Mouse (Mus musculus) hindbrain, embryonic 16.5 days (tissue): ENCODE measurements around the gene Hist1h4i. TPM values are rescaled to one million over a fixed set of nuclear protein-coding genes. Genes with fewer than 3 reads are reported as not detected.
A peak's percentile ranks its signal among the peaks of the same experiment; 100 is the strongest.
"Not testable (repeated sequence)": the region's sequence is repeated elsewhere in the genome, so short reads cannot be mapped to it uniquely, and the experiment has no call there.

ENCODE experiments used
- ATAC-seq: fragments of 200-750 bp; cut with Nextera tagmentation; 2 replicates; pipeline ENCODE4 v1.8.0; 2017; ENCODE audit warnings: moderate TSS enrichment, moderate library complexity
- H3K27ac ChIP-seq: fragments of 300-500 bp; sonication (generic); 2 replicates; pipeline ENCODE4 v1.5.1; 2014; ENCODE audit warnings: low read depth, mild to moderate bottlenecking, control low read depth, low read length, moderate library complexity
- H3K27me3 ChIP-seq: fragments of 300-500 bp; sonication (generic); replicated peaks from 2 replicates; pipeline ENCODE4 v1.6.1; 2014; ENCODE audit warnings: low read length; ENCODE audit not compliant: control insufficient read depth, insufficient read depth
- H3K36me3 ChIP-seq: fragments of 300-500 bp; sonication (generic); 2 replicates; pipeline ENCODE4 v1.6.1; 2014; ENCODE audit warnings: mild to moderate bottlenecking, low read length, moderate library complexity, mixed read lengths; ENCODE audit not compliant: control insufficient read depth, insufficient read depth
- H3K4me1 ChIP-seq: fragments of 300-500 bp; sonication (generic); 2 replicates; pipeline ENCODE4 v1.6.1; 2014; ENCODE audit warnings: low read depth, low read length; ENCODE audit not compliant: control insufficient read depth, insufficient read depth
- H3K4me2 ChIP-seq: fragments of 300-500 bp; sonication (generic); 2 replicates; pipeline ENCODE4 v1.6.1; 2014; ENCODE audit warnings: mild to moderate bottlenecking, low read length, control low read depth, moderate library complexity
- H3K4me3 ChIP-seq: fragments of 300-500 bp; sonication (generic); 2 replicates; pipeline ENCODE4 v1.5.1; 2014; ENCODE audit warnings: mild to moderate bottlenecking, low read length, control low read depth, moderate library complexity
- H3K9ac ChIP-seq: fragments of 300-500 bp; sonication (generic); 2 replicates; pipeline ENCODE4 v1.6.1; 2014; ENCODE audit warnings: low read depth, mild to moderate bottlenecking, control low read depth, low read length, moderate library complexity
- H3K9me3 ChIP-seq: fragments of 300-500 bp; sonication (generic); 2 replicates; pipeline ENCODE4 v1.6.1; 2014; ENCODE audit warnings: mild to moderate bottlenecking, low read length, moderate library complexity; ENCODE audit not compliant: control insufficient read depth
- WGBS: fragments of 180-500 bp; shearing (Covaris S2); extraction: QIAGEN DNeasy Blood & Tissue Kit; methylation state at CpG from one replicate; pipeline ENCODE4 v1.1.7; 2014; 5-methylcytosine and 5-hydroxymethylcytosine counted together
- polyA plus RNA-seq: library from polyadenylated mRNA; unstranded; fragments of >200 nt; fragmentation: Nextera tagmentation; extraction: Ambion mirVana; gene quantifications from 2 replicates; pipeline ENCODE4 v1.2.1, GENCODE M21; 2015

The Hist1h4i gene
- polyA plus RNA-seq, 1 experiment from 2014 or later = 6.7 TPM

DNA sequence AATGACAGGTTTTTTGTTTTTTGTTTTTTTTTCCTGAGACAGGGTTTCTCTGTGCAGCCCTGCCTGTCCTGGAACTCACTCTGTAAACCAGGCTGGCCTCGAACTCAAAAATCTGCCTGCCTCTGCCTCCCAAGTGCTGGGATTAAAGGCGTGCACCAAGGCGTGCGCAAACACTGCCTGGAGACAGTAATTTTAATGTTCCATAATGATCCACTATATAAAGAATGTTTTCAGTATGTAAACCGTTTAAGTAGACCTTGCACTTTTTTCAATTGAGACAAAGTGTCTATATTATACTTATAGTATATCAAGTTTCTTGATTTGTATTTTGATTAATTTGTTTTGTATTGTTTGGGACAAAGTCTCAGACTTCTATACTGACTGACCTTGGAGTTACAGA is 1.8 kb downstream of the Hist1h4i start:
- Histone ChIP-seq H3K9me3 (no peaks in the 10 kb centered on the region), H3K27ac (no peak overlapping the region), H3K4me3 (no peak overlapping the region), H3K4me1 (peaks cover 27% of the 10 kb centered on the region), H3K4me2 (no peak overlapping the region), H3K36me3 (no peaks in the 10 kb centered on the region), H3K9ac (no peak overlapping the region), H3K27me3 (no peaks in the 10 kb centered on the region)
- no peak for ATAC-seq
- WGBS = 67% methylated on average over 5 of the region's 5 CpGs

DNA sequence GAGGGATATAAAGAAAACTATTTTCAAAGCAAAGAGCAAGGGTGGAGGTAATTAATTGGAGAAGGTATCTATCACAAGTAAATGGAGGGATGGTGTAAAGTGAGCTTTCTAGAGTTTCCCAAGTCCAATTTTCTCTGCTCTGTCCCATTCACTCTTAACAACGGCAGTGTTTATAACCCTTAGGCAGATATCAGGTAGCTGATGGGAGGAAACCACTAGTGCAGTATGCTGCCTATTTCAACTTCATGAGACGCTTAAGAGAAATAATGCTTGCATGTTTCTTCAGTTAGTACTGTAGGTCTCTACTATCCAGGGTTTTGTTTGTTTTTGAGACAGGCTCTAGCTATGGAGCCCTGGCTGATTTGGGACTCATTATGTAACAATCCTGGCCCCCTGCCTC is 3.7 kb downstream of the Hist1h4i start:
- Histone ChIP-seq H3K9ac (no peak overlapping the region), H3K9me3 (no peaks in the 10 kb centered on the region), H3K4me3 (no peak overlapping the region), H3K4me1 (peaks cover 27% of the 10 kb centered on the region), H3K36me3 (no peaks in the 10 kb centered on the region), H3K4me2 (no peak overlapping the region), H3K27ac (no peak overlapping the region), H3K27me3 (no peaks in the 10 kb centered on the region)
- no peak for ATAC-seq
- 86% methylated on average over 2 of the region's 2 CpGs for WGBS

DNA sequence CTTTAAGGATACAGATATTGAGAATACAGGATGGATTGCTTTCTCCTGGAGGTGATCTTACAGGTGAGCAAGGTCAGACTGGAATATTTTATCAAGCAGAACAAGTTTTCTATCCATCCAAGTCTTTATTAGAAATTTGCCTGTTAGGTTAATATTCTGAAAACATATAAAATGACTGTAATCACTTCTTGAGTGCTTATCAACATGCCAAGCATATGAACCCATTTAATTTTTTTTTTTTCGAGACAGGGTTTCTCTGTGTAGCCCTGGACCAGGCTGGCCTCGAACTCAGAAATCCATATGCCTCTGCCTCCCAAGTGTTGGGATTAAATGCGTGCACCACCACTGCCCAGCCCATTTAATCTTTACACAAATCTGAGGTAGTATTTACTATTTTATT is 4.2 kb downstream of the Hist1h4i start:
- H3K27me3 ChIP-seq = no peaks in the 10 kb centered on the region
- 64% methylated on average over 3 of the region's 3 CpGs for whole genome bisulfite sequencing
- no peak overlapping the region; the same call in 1 of the 2 replicates for H3K4me2 ChIP-seq
- no peak for ATAC-seq
- H3K27ac ChIP-seq = no peak overlapping the region
- H3K9ac ChIP-seq = no peak overlapping the region
- H3K36me3 ChIP-seq = no peaks in the 10 kb centered on the region
- H3K4me1 ChIP-seq = peaks cover 23% of the 10 kb centered on the region
- H3K4me3 ChIP-seq = no peak overlapping the region
- no peaks in the 10 kb centered on the region for H3K9me3 ChIP-seq

DNA sequence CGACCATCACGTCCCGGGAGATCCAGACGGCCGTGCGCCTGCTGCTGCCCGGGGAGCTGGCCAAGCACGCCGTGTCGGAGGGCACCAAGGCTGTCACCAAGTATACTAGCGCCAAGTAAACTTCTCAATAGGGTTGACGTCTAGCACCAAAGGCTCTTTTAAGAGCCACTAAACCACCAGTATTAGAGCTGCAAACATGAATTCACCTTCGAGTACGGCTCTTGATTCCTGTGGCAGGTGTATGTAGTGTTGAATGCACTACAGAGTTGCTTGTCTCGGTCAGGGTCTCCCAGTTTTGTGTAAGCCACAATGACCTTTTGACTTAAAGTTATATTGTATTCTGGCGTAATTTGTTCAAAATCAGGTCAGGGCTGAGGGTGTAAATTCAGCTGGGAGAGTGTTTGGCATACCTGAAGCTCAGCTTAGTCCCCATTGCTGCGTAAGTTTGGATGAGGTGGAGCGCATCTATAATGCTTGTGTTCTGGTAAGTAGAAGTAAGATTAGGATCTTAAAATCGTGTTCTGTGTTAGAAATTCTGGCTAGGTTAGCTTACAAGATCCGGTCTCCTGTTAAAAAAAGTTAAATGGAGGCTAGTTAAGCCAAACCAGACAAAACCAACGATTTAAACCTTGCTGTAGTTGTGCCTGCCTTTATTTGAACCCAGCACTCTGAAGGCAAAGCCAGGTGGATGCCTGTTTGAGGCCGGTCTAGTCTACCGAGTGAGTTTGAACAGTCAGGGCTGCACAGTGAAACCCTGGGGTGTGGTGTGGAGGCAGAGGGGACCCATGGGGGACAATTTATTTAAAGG is 4.8 kb downstream of the Hist1h4i start:
- Histone ChIP-seq H3K4me3 (peak overlapping the region; percentile 45), H3K4me2 (peak overlapping the region; percentile 77), H3K27ac (peak overlapping the region; percentile 51; the same call in 1 of the 2 replicates), H3K27me3 (no peaks in the 10 kb centered on the region), H3K4me1 (peaks cover 19% of the 10 kb centered on the region), H3K9me3 (no peaks in the 10 kb centered on the region), H3K9ac (peak overlapping the region; percentile 54), H3K36me3 (no peaks in the 10 kb centered on the region)
- ATAC-seq = no peak
- WGBS = 2% methylated on average over 17 of the region's 23 CpGs

- H3K9ac ChIP-seq = peak within 1 kb of the TSS; percentile 54
- 0% methylated on average over 22 of the region's 69 CpGs for WGBS
- H3K4me1 ChIP-seq = peaks cover 15% of the 10 kb centered on the region
- not testable (repeated sequence) for H3K36me3 ChIP-seq, H3K27me3 ChIP-seq, H3K9me3 ChIP-seq
- ATAC-seq = peak; percentile 99
- peak within 1 kb of the TSS; percentile 45 for H3K4me3 ChIP-seq
- peak within 1 kb of the TSS; percentile 51; the same call in 1 of the 2 replicates for H3K27ac ChIP-seq
- peak within 1 kb of the TSS; percentile 77 for H3K4me2 ChIP-seq
Measured at GRCm38 (mm10) chr13:22035267-22036148, 5.7 kb downstream of the Hist1h4i start, which contains the start of the genes Hist1h2ah and Hist1h2bk. Gene Hist1h2ah, minus strand, starts transcription at chr13:22035568. Gene Hist1h2bk, plus strand, starts transcription at chr13:22035870.

DNA sequence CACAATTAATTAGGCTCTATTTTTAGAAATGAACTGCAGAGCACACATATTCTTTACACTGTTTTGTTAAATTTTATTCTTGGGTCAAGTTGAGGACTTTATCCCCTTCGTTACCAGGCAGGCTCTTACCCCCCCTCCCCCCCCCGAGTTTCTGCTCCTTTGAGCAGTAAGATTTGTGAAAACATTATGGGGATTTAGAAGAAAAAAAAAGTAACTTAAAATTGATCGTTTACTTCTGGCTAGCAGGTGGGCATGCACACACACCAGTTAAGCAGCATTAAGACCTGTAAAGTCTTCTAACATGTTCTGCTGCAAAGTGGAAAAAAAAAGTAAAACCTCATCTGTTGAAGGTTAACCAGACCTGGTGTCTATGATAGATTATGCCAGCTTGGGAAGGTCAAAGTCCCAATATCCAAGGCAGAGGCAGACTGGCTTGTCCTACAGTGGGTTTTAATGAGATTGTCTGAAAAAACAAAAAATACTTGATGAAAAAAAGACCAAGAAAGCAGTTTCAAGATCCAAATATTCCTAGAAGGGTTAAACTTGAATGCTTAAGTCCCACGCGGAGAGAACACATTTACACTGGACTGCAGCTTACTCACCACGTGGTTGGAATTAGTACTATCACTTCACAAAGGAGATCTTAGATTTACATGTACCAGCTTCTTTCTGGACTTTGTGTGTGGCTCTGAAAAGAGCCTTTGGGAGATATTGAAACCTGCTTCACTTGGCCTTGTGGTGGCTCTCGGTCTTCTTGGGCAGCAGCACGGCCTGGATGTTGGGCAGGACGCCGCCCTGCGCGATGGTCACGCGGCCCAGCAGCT is 6.5 kb downstream of the Hist1h4i start:
- Histone ChIP-seq H3K27ac (no peak overlapping the region), H3K4me2 (peak overlapping the region; percentile 68), H3K9me3 (no peaks in the 10 kb centered on the region), H3K9ac (peak overlapping the region; percentile 2; the same call in 1 of the 2 replicates), H3K4me3 (peak overlapping the region; percentile 45), H3K36me3 (no peaks in the 10 kb centered on the region), H3K4me1 (peaks cover 11% of the 10 kb centered on the region), H3K27me3 (no peaks in the 10 kb centered on the region)
- under 1% methylated on average over 8 of the region's 14 CpGs for WGBS
- ATAC-seq = no peak

DNA sequence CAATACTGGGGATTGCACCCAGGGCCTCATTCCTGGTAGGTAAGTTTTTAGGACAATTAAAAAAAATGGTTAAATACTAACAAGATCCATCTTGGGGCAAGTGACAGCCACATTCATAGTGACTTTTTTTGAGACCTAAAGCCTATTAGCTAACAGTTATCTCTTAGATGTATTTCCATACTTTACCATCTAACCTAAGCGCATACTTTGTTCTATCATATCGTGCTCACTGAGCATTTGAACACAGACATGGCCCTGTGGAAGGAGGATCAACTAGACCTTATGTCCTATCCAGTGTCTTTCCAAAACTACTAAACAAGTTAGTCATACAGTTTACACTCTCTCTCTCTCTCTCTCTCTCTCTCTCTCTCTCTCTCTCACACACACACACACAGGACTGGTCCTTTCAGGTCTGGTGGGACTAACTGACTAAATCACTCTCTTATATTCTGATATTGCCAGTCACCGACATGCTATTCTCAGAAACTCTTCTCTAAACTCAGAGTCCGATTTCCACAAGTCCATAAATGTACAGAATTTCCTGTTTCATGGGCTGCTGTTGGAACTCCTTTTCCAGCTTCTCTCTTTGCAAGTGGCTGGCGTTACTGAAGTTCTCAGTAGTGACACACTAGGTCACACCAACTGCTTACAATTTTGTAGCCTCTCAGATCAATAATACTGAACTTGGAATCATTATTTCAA is 7.3 kb downstream of the Hist1h4i start:
- Histone ChIP-seq H3K36me3 (no peaks in the 10 kb centered on the region), H3K4me1 (peaks cover 11% of the 10 kb centered on the region), H3K4me3 (no peak overlapping the region), H3K9me3 (no peaks in the 10 kb centered on the region), H3K27me3 (no peaks in the 10 kb centered on the region), H3K27ac (no peak overlapping the region), H3K9ac (no peak overlapping the region; the same call in 1 of the 2 replicates), H3K4me2 (peak overlapping the region; percentile 15; the same call in 1 of the 2 replicates)
- 57% methylated on average over 5 of the region's 5 CpGs for WGBS
- no peak for ATAC-seq

DNA sequence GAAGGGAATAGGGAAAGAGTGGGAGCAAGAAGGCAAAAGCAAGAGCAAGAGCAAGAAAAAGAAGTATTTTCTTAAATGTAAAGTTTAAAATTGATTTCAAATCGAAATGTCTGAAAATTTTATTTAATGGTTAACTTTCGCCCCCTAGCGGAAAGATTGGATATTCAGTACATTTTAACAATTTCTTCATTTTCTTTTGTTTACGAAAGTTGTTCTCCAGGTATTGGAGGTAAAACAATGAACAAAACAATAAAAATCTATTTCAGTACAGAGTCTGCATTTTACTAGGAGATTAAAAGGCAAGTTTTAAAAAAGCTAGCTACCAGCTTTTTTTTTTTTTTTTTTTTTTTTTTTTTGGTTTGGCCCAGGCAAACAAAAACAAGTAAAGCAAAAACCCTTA is 10.7 kb downstream of the Hist1h4i start:
- no peak for ATAC-seq
- 16% methylated on average over 4 of the region's 4 CpGs for WGBS
- no peak overlapping the region for H3K27ac ChIP-seq
- H3K36me3 ChIP-seq = no peaks in the 10 kb centered on the region
- no peak overlapping the region for H3K4me3 ChIP-seq
- no peak overlapping the region for H3K9ac ChIP-seq
- no peaks in the 10 kb centered on the region for H3K9me3 ChIP-seq
- H3K4me2 ChIP-seq = no peak overlapping the region
- H3K27me3 ChIP-seq = no peaks in the 10 kb centered on the region
- peaks cover 4% of the 10 kb centered on the region for H3K4me1 ChIP-seq
